Mouse (Mus musculus) left cerebral cortex, adult 2 months (tissue): ENCODE data around the gene Sept7. TPM values are rescaled to one million over a fixed set of nuclear protein-coding genes. Genes with fewer than 3 reads are reported as not detected.
A peak's percentile ranks its signal among the peaks of the same experiment; 100 is the strongest.

Experiments
- DNase-seq, 2 experiments: peaks; one replicate each; pipeline ENCODE4 v3.0.0; 2021 to 2022; ENCODE audit warnings: low spot score in 2 of 2, mixed read lengths in 1 of 2; ENCODE audit errors: extremely low spot score in 1 of 2
- H3K27ac ChIP-seq: fragments of 200-600 bp; 2 replicates; pipeline ENCODE4 v1.8.1; 2022
- H3K4me3 ChIP-seq: fragments of 200-600 bp; 2 replicates; pipeline ENCODE4 v1.8.1; 2022
- CTCF ChIP-seq: fragments of 200-600 bp; IDR thresholded peaks from 2 replicates; pipeline ENCODE4 v1.8.1; 2022; ENCODE audit warnings: antibody characterized with exemption, mild to moderate bottlenecking, moderate library complexity
- intact Hi-C: fragments of 180-260 bp; cut with DNase I; formaldehyde crosslinking; loops from one replicate; pipeline ENCODE4 v1.15.1; 2025
- long read RNA-seq, 2 experiments: library from polyadenylated mRNA; stranded (forward); transcript quantifications; one replicate each; pipeline ENCODE4 v2.0.0; 2021; ENCODE audit warnings: borderline mapping rate in 2 of 2
- total RNA-seq, 2 experiments: library from RNA; stranded (reverse); gene quantifications; 2 replicates each; pipeline ENCODE4 v1.2.3; 2021

Sept7 gene
- 100 to 1,000 TPM; 349 to 384 TPM for total RNA-seq
- long read RNA-seq, experiment 1, partial matches to known transcripts, result 15 of 459 reads
- long read RNA-seq, experiment 1, other reads (novel, unspliced or antisense), result 444 of 459 reads
- long read RNA-seq, experiment 2, partial matches to known transcripts, result 12 of 276 reads
- long read RNA-seq, experiment 2, other reads (novel, unspliced or antisense), result 264 of 276 reads

GRCm38 (mm10) chr9:25252283-25252726, at the start of gene Sept7:
Gene Sept7, plus strand, starts transcription at chr9:25252439.
- TF ChIP-seq CTCF, result no peak; the same call in 1 of the 2 replicates
- Histone ChIP-seq H3K4me3 (peak within 1 kb of the TSS; percentile 90), H3K27ac (peak within 1 kb of the TSS; percentile 99)
- intact Hi-C loops, result loop anchor here (1.0 to 2.0 kb wide), 3 partner anchors 44 to 101 kb away; partner anchors contain the start of gene Herpud2
- DNase-seq, result peak; percentile 99 to 100

- TF ChIP-seq CTCF, result no peak
- DNase-seq, result peak; percentile 30 to 39
- intact Hi-C loops, result loop anchor here (1.0 to 5.0 kb wide), 3 partner anchors 11 to 44 kb away; partner anchors contain the start of gene Sept7
- H3K4me3 ChIP-seq, result no peak overlapping the region
- peak overlapping the region; percentile 91 for H3K27ac ChIP-seq
These were observed 44.0 kb upstream of the Sept7 start for GRCm38 (mm10) chr9:25208087-25208803.

- TF ChIP-seq CTCF, result no peak
- no peak for DNase-seq
- peak overlapping the region; percentile 91 for H3K27ac ChIP-seq
- intact Hi-C loops, result no loop called here
- no peak overlapping the region for H3K4me3 ChIP-seq
These were observed 39.7 kb upstream of the Sept7 start for GRCm38 (mm10) chr9:25212309-25213163.

GRCm38 (mm10) chr9:25213164-25213557, 39.1 kb upstream of the Sept7 start:
- TF ChIP-seq CTCF, result no peak
- peak overlapping the region; percentile 91 for H3K27ac ChIP-seq
- no peak overlapping the region for H3K4me3 ChIP-seq
- DNase-seq, result no peak
- intact Hi-C loops, result no loop called here

- no peak for TF ChIP-seq CTCF
These were observed 36.8 kb upstream of the Sept7 start for GRCm38 (mm10) chr9:25215411-25215810.

GRCm38 (mm10) chr9:25216210-25216609, 36.0 kb upstream of the Sept7 start:
- H3K4me3 ChIP-seq, result no peak overlapping the region
- H3K27ac ChIP-seq, result peak overlapping the region; percentile 41; the same call in 1 of the 2 replicates
- intact Hi-C loops, result no loop called here
- no peak for DNase-seq
- no peak for TF ChIP-seq CTCF

More at GRCm38 (mm10) chr9:25215411-25215810, 36.8 kb upstream of the Sept7 start:
- H3K4me3 ChIP-seq, result no peak overlapping the region
- intact Hi-C loops, result no loop called here
- DNase-seq, result no peak
- H3K27ac ChIP-seq, result peak overlapping the region; percentile 61

- no peak for TF ChIP-seq CTCF
- DNase-seq, result no peak
- Histone ChIP-seq H3K4me3 (no peak overlapping the region), H3K27ac (peak overlapping the region; percentile 87)
- intact Hi-C loops, result loop anchor here (1.0 kb wide), 1 partner anchor 11 kb away; no protein-coding TSS in a partner anchor
These were observed 33.3 kb upstream of the Sept7 start for GRCm38 (mm10) chr9:25218954-25219353.

- Histone ChIP-seq H3K27ac (peak overlapping the region; percentile 87), H3K4me3 (no peak overlapping the region)
- DNase-seq, result no peak
- intact Hi-C loops, result loop anchor here (1.0 kb wide), 1 partner anchor 12 kb away; no protein-coding TSS in a partner anchor
- no peak for TF ChIP-seq CTCF
These were observed 32.4 kb upstream of the Sept7 start for GRCm38 (mm10) chr9:25219882-25220281.

- no peak for TF ChIP-seq CTCF
- Histone ChIP-seq H3K27ac (peak overlapping the region; percentile 22; the same call in 1 of the 2 replicates), H3K4me3 (no peak overlapping the region)
- intact Hi-C loops, result no loop called here
- no peak for DNase-seq
These were observed 27.3 kb upstream of the Sept7 start for GRCm38 (mm10) chr9:25224959-25225358.

- H3K4me3 ChIP-seq, result no peak overlapping the region
- no peak for DNase-seq
- H3K27ac ChIP-seq, result peak overlapping the region; percentile 67
- intact Hi-C loops, result no loop called here
- TF ChIP-seq CTCF, result no peak
These were observed 22.5 kb upstream of the Sept7 start for GRCm38 (mm10) chr9:25229740-25230139.

- no peak for DNase-seq
- H3K4me3 ChIP-seq, result no peak overlapping the region
- TF ChIP-seq CTCF, result no peak
- H3K27ac ChIP-seq, result peak overlapping the region; percentile 70
- intact Hi-C loops, result no loop called here
These were observed 21.8 kb upstream of the Sept7 start for GRCm38 (mm10) chr9:25230213-25231039.
